Mouse (Mus musculus) ES-Bruce4 (cell line): ENCODE results near the gene Fkrp. TPM values are rescaled to one million over a fixed set of nuclear protein-coding genes. Genes with fewer than 3 reads are reported as not detected.

Experiments
- H3K27ac ChIP-seq: 2 replicates; pipeline ENCODE4 v1.5.1; 2012; ENCODE audit warnings: low read length, inconsistent platforms; ENCODE audit not compliant: insufficient read depth
- H3K27me3 ChIP-seq: 2 replicates; pipeline ENCODE4 v1.6.1; 2012; ENCODE audit warnings: mild to moderate bottlenecking, low read length, inconsistent platforms; ENCODE audit not compliant: control insufficient read depth, poor library complexity, insufficient read depth, severe bottlenecking
- H3K36me3 ChIP-seq: 2 replicates; pipeline ENCODE4 v1.6.1; 2012; ENCODE audit warnings: inconsistent platforms, mild to moderate bottlenecking, low read length, moderate library complexity; ENCODE audit not compliant: control insufficient read depth, poor library complexity, insufficient read depth, severe bottlenecking
- H3K4me1 ChIP-seq: one replicate; pipeline ENCODE4 v1.8.1; 2011; ENCODE audit warnings: low read length; ENCODE audit not compliant: control insufficient read depth, insufficient read depth
- H3K4me3 ChIP-seq: 2 replicates; pipeline ENCODE4 v1.5.1; 2011; ENCODE audit warnings: low read depth, mild to moderate bottlenecking, low read length
- H3K9ac ChIP-seq: 2 replicates; pipeline ENCODE4 v1.6.1; 2012; ENCODE audit warnings: low read depth, mild to moderate bottlenecking, inconsistent platforms; ENCODE audit not compliant: poor library complexity, severe bottlenecking
- H3K9me3 ChIP-seq: replicated peaks from 2 replicates; pipeline ENCODE4 v1.6.1; 2012; ENCODE audit warnings: mild to moderate bottlenecking, low read length, inconsistent platforms; ENCODE audit not compliant: control insufficient read depth, poor library complexity, insufficient read depth, severe bottlenecking
- CTCF ChIP-seq: IDR thresholded peaks from one replicate; pipeline ENCODE4 v1.8.1; 2011; ENCODE audit warnings: low read depth, low read length
- EP300 ChIP-seq: IDR thresholded peaks from 2 replicates; pipeline ENCODE4 v1.6.1; 2011; ENCODE audit warnings: low read depth, low read length; ENCODE audit not compliant: insufficient read depth
- POLR2A ChIP-seq: IDR thresholded peaks from one replicate; pipeline ENCODE4 v1.8.1; 2011; ENCODE audit warnings: low read length; ENCODE audit not compliant: insufficient read depth
- polyA plus RNA-seq: library from polyadenylated mRNA; stranded (reverse); fragments of >200 nt; gene quantifications from 2 replicates; pipeline ENCODE4 v1.2.4, GENCODE M21; 2011; ENCODE audit warnings: low read depth; ENCODE audit not compliant: missing spikeins, insufficient read depth, insufficient read length

The Fkrp gene
- polyA plus RNA-seq, 1 experiment = 14.7 TPM

DNA sequence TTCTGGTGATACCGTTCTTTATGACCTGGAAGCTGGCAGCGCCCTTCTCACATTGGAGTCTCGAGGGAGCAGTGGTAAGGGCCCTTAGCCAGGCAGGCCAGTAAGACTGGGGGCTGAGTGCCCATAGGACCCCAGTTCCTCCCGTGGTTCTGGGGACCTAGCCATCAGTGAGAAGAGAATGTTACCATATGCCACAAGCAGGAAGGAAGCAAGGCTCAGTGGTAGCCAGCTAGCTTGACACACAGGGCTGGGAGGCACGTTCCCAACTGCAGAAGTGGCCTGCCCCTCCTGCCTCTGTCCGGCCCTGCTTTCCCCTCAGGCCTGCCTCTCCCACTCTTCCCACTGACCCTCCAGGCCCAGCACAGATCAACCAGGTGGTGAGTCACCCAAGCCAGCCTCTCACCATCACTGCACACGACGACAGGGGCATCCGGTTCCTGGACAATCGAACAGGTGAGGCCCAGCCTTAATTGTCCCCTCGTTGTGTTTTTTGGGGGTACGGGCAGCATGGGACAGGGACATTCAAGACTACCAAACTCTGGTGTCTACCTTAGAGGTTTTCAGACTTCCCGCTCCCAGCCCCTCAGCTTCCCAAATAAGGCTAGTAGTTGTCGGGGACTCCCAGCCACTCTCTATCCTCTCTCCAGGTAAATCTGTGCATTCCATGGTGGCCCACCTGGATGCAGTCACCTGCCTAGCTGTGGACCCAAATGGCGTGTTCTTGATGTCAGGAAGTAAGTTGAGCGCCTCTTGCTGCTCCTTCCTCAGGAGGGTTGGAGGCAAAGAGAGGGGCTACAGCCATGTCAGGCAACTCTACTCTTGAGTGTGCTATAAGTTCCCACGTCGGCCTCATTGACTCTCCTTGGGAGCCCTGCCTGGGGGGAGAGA is 21.6 kb upstream of the Fkrp start:
- H3K9me3 ChIP-seq = no peaks in the 10 kb centered on the region
- no peak overlapping the region for H3K27ac ChIP-seq
- peaks cover 13% of the 10 kb centered on the region for H3K36me3 ChIP-seq
- no peaks in the 10 kb centered on the region for H3K27me3 ChIP-seq
- TF ChIP-seq POLR2A (no peak), EP300 (no peak), CTCF (no peak)
- no peaks in the 10 kb centered on the region for H3K4me1 ChIP-seq
- H3K9ac ChIP-seq = no peak overlapping the region
- no peak overlapping the region for H3K4me3 ChIP-seq

DNA sequence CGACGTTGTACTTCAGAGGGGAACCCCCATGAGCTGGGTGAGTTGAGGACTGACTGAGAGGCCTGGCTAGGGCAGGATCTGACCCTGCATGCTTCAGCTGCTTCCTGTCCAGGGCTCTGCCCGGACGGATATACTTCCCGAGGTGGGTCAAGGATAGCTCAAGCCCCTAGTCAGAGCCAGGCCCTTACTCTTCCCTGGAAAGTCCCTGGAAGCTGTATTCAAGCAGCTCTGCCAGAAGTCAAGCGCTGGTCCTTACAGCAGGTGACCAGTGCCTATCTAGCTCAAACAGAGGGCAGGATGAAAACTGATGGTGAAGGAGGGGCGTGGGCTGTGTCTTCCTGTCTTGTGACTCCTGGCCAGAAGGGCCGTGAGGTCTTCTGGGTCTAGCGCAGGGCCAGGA is 13.9 kb upstream of the Fkrp start:
- no peaks in the 10 kb centered on the region for H3K4me1 ChIP-seq
- no peak overlapping the region for H3K9ac ChIP-seq
- no peak overlapping the region for H3K27ac ChIP-seq
- H3K4me3 ChIP-seq = no peak overlapping the region
- H3K27me3 ChIP-seq = no peaks in the 10 kb centered on the region
- peaks cover 14% of the 10 kb centered on the region for H3K36me3 ChIP-seq
- H3K9me3 ChIP-seq = no peaks in the 10 kb centered on the region
- TF ChIP-seq CTCF (no peak), EP300 (no peak), POLR2A (no peak)

DNA sequence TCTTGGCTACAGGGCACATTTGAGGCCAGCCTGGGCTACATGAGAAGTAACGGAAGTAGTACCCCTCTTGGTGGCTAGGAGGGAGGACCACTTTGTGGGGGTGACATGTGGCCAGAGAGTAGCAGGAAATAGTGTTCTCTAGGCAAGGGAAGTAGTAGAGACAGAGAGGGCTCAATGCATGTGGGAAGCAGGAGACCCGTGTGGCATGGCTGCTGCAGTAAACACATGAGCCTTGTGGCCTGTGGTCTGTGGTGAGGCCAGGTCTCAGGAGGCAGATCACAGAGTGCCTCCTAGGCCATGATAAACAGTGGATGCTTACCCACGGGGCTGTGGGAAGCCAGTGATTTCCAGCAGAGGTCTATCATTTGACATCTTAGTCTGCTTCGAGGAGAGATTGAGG is 10.7 kb upstream of the Fkrp start:
- no peak overlapping the region for H3K9ac ChIP-seq
- peaks cover 8% of the 10 kb centered on the region for H3K36me3 ChIP-seq
- H3K4me1 ChIP-seq = no peaks in the 10 kb centered on the region
- no peaks in the 10 kb centered on the region for H3K9me3 ChIP-seq
- H3K27me3 ChIP-seq = no peaks in the 10 kb centered on the region
- TF ChIP-seq POLR2A (no peak), CTCF (no peak), EP300 (no peak)
- H3K4me3 ChIP-seq = no peak overlapping the region
- no peak overlapping the region for H3K27ac ChIP-seq

DNA sequence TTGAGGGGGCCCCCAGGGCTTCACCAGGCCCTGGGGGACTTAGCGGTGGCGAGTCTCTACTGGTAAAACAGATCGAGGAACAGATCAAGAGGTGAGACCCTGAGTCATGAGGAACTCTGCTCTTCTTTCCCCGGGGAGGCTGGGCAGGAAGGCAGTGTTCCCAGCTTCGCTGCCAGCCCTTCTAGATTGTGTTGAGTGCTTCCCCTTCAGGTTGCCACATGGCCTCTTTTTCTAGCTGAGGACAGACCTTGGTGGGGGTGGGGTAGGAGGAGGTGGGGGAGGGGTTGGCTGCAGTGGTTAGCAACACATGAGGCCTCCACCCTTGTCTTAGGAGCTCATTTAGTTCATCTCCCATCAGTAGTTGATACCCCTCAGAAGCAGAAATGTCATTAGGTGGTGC is 10.0 kb upstream of the Fkrp start:
- no peak overlapping the region for H3K9ac ChIP-seq
- H3K27me3 ChIP-seq = no peaks in the 10 kb centered on the region
- H3K9me3 ChIP-seq = no peaks in the 10 kb centered on the region
- H3K27ac ChIP-seq = no peak overlapping the region
- H3K4me3 ChIP-seq = no peak overlapping the region
- H3K4me1 ChIP-seq = no peaks in the 10 kb centered on the region
- no peak for TF ChIP-seq POLR2A
- no peak for TF ChIP-seq EP300
- TF ChIP-seq CTCF = no peak
- H3K36me3 ChIP-seq = peaks cover 8% of the 10 kb centered on the region

DNA sequence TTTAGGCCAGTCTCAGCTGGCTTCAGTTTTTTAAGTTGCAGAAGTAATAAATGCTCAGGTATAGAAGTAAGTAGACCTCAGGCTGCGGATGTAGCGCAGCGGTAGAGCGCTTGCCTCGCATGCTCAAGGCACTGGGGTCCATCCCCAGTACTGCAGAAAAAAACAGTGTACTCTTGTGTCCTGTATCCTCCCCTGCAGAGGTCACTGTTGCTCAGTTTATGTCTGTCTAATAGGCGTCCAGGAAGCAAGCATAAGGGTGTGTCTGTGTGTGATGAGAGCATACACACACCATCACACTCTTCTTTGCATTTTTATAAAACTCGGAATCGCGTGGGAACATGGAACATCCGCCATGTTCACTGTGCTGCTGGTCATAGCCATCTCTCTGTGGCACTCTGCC is 9.3 kb upstream of the Fkrp start:
- H3K36me3 ChIP-seq = peaks cover 4% of the 10 kb centered on the region
- no peaks in the 10 kb centered on the region for H3K9me3 ChIP-seq
- no peak overlapping the region for H3K9ac ChIP-seq
- H3K4me1 ChIP-seq = no peaks in the 10 kb centered on the region
- TF ChIP-seq EP300 (no peak), CTCF (peak; percentile 1)
- no peak overlapping the region for H3K4me3 ChIP-seq
- H3K27ac ChIP-seq = no peak overlapping the region
- H3K27me3 ChIP-seq = no peaks in the 10 kb centered on the region

DNA sequence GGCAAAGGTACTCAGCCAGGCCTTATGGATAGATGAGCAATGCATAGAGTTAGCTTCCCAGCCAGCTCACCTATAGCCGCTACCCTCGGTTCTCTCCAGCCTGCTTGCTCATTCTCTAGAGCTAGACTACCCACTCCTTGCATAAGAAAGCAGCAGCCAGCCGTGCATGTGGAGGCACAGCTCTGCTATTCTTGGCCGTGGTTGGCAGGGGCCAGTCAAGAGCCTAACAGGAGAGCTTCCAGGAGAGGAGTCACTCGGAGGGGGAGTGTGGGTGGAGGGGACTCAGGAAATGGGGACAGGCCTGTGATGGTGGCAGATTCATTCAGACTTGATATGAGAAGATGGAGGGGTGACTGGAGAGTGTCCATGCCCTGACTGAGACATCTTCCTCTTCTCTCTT is 7.2 kb upstream of the Fkrp start:
- no peaks in the 10 kb centered on the region for H3K27me3 ChIP-seq
- no peak overlapping the region for H3K9ac ChIP-seq
- no peaks in the 10 kb centered on the region for H3K36me3 ChIP-seq
- TF ChIP-seq EP300 (no peak), POLR2A (no peak), CTCF (no peak)
- H3K27ac ChIP-seq = no peak overlapping the region
- no peaks in the 10 kb centered on the region for H3K4me1 ChIP-seq
- H3K9me3 ChIP-seq = no peaks in the 10 kb centered on the region
- H3K4me3 ChIP-seq = no peak overlapping the region
